Mouse (Mus musculus): Measurements from ENCODE around the gene Dck. TPM values are rescaled to one million over a fixed set of nuclear protein-coding genes. Genes with fewer than 3 reads are reported as not detected.

Gene Dck
- polyA plus RNA-seq, 1 experiment from 2014 or later: 46.8 TPM

GRCm38 (mm10) chr5:88782072-88782765 lies 17.4 kb downstream of the Dck start:
- H3K9me3 ChIP-seq (ENCODE audit: low read length): no peaks in the 10 kb centered on the region
- H3K27ac ChIP-seq (ENCODE audit: low read depth): no peak overlapping the region
- DNase-seq: no peak
- H3K27me3 ChIP-seq (ENCODE audit: insufficient read depth, low read length): no peaks in the 10 kb centered on the region
- H3K4me3 ChIP-seq (ENCODE audit: low read depth, low read length): no peak overlapping the region
- WGBS (ENCODE audit: insufficient replicate concordance): 80% methylated on average over 7 of the region's 7 CpGs
- no peak overlapping the region for H3K4me2 ChIP-seq (ENCODE audit: low read depth, low read length)
- no peak for ATAC-seq
- peaks cover 65% of the 10 kb centered on the region for H3K36me3 ChIP-seq (replicated peaks; ENCODE audit: insufficient read depth, low read length)
- no peaks in the 10 kb centered on the region for H3K4me1 ChIP-seq (ENCODE audit: insufficient read depth)
- TF ChIP-seq EP300 (IDR thresholded peaks at IDR 0.05; ENCODE audit: low read depth) (no peak), CTCF (IDR thresholded peaks at IDR 0.05; ENCODE audit: low read depth) (no peak)
- H3K9ac ChIP-seq (replicated peaks): no peak overlapping the region

- DNase-seq (no peak), ATAC-seq (no peak)
- no peak overlapping the region for H3K9ac ChIP-seq (replicated peaks)
- 80% methylated on average over 1 of the region's 1 CpGs for WGBS (ENCODE audit: insufficient replicate concordance)
- H3K9me3 ChIP-seq (ENCODE audit: low read length): no peaks in the 10 kb centered on the region
- TF ChIP-seq EP300 (IDR thresholded peaks at IDR 0.05; ENCODE audit: low read depth) (no peak), CTCF (IDR thresholded peaks at IDR 0.05; ENCODE audit: low read depth) (no peak)
- no peak overlapping the region for H3K4me2 ChIP-seq (ENCODE audit: low read depth, low read length)
- no peak overlapping the region for H3K4me3 ChIP-seq (ENCODE audit: low read depth, low read length)
- no peaks in the 10 kb centered on the region for H3K27me3 ChIP-seq (ENCODE audit: insufficient read depth, low read length)
- H3K27ac ChIP-seq (ENCODE audit: low read depth): no peak overlapping the region
- peaks cover 47% of the 10 kb centered on the region for H3K36me3 ChIP-seq (replicated peaks; ENCODE audit: insufficient read depth, low read length)
- no peaks in the 10 kb centered on the region for H3K4me1 ChIP-seq (ENCODE audit: insufficient read depth)
Observed at GRCm38 (mm10) chr5:88785059-88785458, 20.3 kb downstream of the Dck start.

GRCm38 (mm10) chr5:88790675-88791074 lies 25.9 kb downstream of the Dck start:
- Histone ChIP-seq H3K27me3 (ENCODE audit: insufficient read depth, low read length) (no peaks in the 10 kb centered on the region), H3K4me2 (ENCODE audit: low read depth, low read length) (no peak overlapping the region), H3K36me3 (replicated peaks; ENCODE audit: insufficient read depth, low read length) (peaks cover 2% of the 10 kb centered on the region), H3K4me3 (ENCODE audit: low read depth, low read length) (no peak overlapping the region), H3K27ac (ENCODE audit: low read depth) (no peak overlapping the region), H3K4me1 (ENCODE audit: insufficient read depth) (peaks cover 4% of the 10 kb centered on the region; the same call in 1 of the 2 replicates), H3K9ac (replicated peaks) (no peak overlapping the region), H3K9me3 (ENCODE audit: low read length) (no peaks in the 10 kb centered on the region)
- ATAC-seq (no peak), DNase-seq (no peak)
- 47% methylated on average over 9 of the region's 9 CpGs for WGBS (ENCODE audit: insufficient replicate concordance)
- TF ChIP-seq EP300 (IDR thresholded peaks at IDR 0.05; ENCODE audit: low read depth) (no peak), CTCF (IDR thresholded peaks at IDR 0.05; ENCODE audit: low read depth) (no peak)

- ATAC-seq (0 out of 2 replicates have a peak, but pooled peaks have one; percentile 41), DNase-seq (peak; percentile 65)
- no peak overlapping the region; the same call in 1 of the 2 replicates for H3K9ac ChIP-seq (replicated peaks)
Observed at GRCm38 (mm10) chr5:88791256-88792245, 26.8 kb downstream of the Dck start.

GRCm38 (mm10) chr5:88793676-88794075 lies 28.9 kb downstream of the Dck start:
- H3K36me3 ChIP-seq (replicated peaks; ENCODE audit: insufficient read depth, low read length): no peaks in the 10 kb centered on the region
- WGBS (ENCODE audit: insufficient replicate concordance): 73% methylated on average over 3 of the region's 3 CpGs
- no peak overlapping the region for H3K27ac ChIP-seq (ENCODE audit: low read depth)
- DNase-seq: no peak
- peaks cover 4% of the 10 kb centered on the region; the same call in 1 of the 2 replicates for H3K4me1 ChIP-seq (ENCODE audit: insufficient read depth)
- TF ChIP-seq CTCF (IDR thresholded peaks at IDR 0.05; ENCODE audit: low read depth) (no peak), EP300 (IDR thresholded peaks at IDR 0.05; ENCODE audit: low read depth) (no peak)
- ATAC-seq: no peak
- no peak overlapping the region for H3K4me2 ChIP-seq (ENCODE audit: low read depth, low read length)
- H3K27me3 ChIP-seq (ENCODE audit: insufficient read depth, low read length): no peaks in the 10 kb centered on the region
- no peak overlapping the region for H3K9ac ChIP-seq (replicated peaks)
- H3K9me3 ChIP-seq (ENCODE audit: low read length): no peaks in the 10 kb centered on the region
- H3K4me3 ChIP-seq (ENCODE audit: low read depth, low read length): no peak overlapping the region

More at GRCm38 (mm10) chr5:88791256-88792245, 26.8 kb downstream of the Dck start:
- TF ChIP-seq CTCF (IDR thresholded peaks at IDR 0.05; ENCODE audit: low read depth) (peak; percentile 87), EP300 (IDR thresholded peaks at IDR 0.05; ENCODE audit: low read depth) (no peak)
- H3K4me3 ChIP-seq (ENCODE audit: low read depth, low read length): no peak overlapping the region
- 30% methylated on average over 10 of the region's 10 CpGs for WGBS (ENCODE audit: insufficient replicate concordance)
- no peak overlapping the region for H3K4me2 ChIP-seq (ENCODE audit: low read depth, low read length)
- H3K36me3 ChIP-seq (replicated peaks; ENCODE audit: insufficient read depth, low read length): no peaks in the 10 kb centered on the region; the same call in 1 of the 2 replicates
- no peaks in the 10 kb centered on the region for H3K27me3 ChIP-seq (ENCODE audit: insufficient read depth, low read length)
- peaks cover 4% of the 10 kb centered on the region; the same call in 1 of the 2 replicates for H3K4me1 ChIP-seq (ENCODE audit: insufficient read depth)
- H3K9me3 ChIP-seq (ENCODE audit: low read length): no peaks in the 10 kb centered on the region
- H3K27ac ChIP-seq (ENCODE audit: low read depth): no peak overlapping the region
